In genomic region chr11:6489257-6489656, GRCm38 (mm10) we compare ENCODE assay signal across 14 mouse cellular contexts. TPM values are rescaled to one million over a fixed set of nuclear protein-coding genes. Genes with fewer than 3 reads are reported as not detected.
DNase-seq lines count a peak whose midpoint lies in the region; TF ChIP-seq lines count a peak whose summit lies in the region.
"Had no signal": no experiment of that assay in that cellular context is flagged by ENCODE, and none has a peak within 500 bp of the region (broad histone marks: within the 10 kb centered on the region; RNA-seq: fewer than 3 reads in every experiment).

No protein-coding gene starts in this region.

- H3K36me3 ChIP-seq in myocyte (ENCODE audit: control insufficient read depth, insufficient read depth): no peaks in the 10 kb centered on the region
- H3K36me3 ChIP-seq: midbrain, embryonic 15.5 days; neural tube, embryonic 12.5 days had no signal

- no peak overlapping the region for H3ac ChIP-seq in myocyte (ENCODE audit: control insufficient read depth, insufficient read length)

- H3K4me2 ChIP-seq in myocyte (ENCODE audit: low read depth): peak overlapping the region; percentile 43
- H3K4me2 ChIP-seq: midbrain, embryonic 15.5 days; neural tube, embryonic 12.5 days had no signal

- peak; percentile 29 for DNase-seq in adrenal gland, postnatal 14 days
- no peak for DNase-seq in adrenal gland, postnatal 4 days (ENCODE audit: low spot score in 2 of 2)
- peak; percentile 63 for DNase-seq in kidney, adult 9 months
- DNase-seq in kidney, postnatal 4 days: no peak
- peak; percentile 74 for DNase-seq in R1 (ENCODE audit: low read depth, low spot score)
- no peak for DNase-seq in frontal cortex, postnatal 10 days (ENCODE audit: low spot score in 2 of 2)
- no peak for DNase-seq in gastrocnemius, postnatal 36 days
- DNase-seq: adrenal gland, postnatal 10 days; B cell, adult 2 months; cerebellum, postnatal 36 days; heart, adult 18-20 months had no signal

- H3K79me2 ChIP-seq in myocyte (ENCODE audit: control insufficient read depth, insufficient read depth): no peaks in the 10 kb centered on the region

- H3K27me3 ChIP-seq in myocyte (ENCODE audit: control insufficient read depth, insufficient read depth, insufficient read length): no peaks in the 10 kb centered on the region
- H3K27me3 ChIP-seq: midbrain, embryonic 15.5 days; neural tube, embryonic 12.5 days had no signal

- intact Hi-C loops in gastrocnemius, postnatal 36 days (cut with DNase I): no loop called here

- no peak for TF ChIP-seq POLR2A in myocyte (IDR thresholded peaks at IDR 0.05; ENCODE audit: insufficient read length, low read depth)

- H3K4me3 ChIP-seq in myocyte: no peak overlapping the region
- H3K4me3 ChIP-seq: midbrain, embryonic 15.5 days; neural tube, embryonic 12.5 days had no signal

TF ChIP-seq in myocyte, 11 proteins besides CTCF, POLR2A, EP300 and RAD21:
- TF ChIP-seq SRF (IDR thresholded peaks at IDR 0.05; ENCODE audit: control insufficient read depth, insufficient read length, low read depth) (no peak), CEBPB (IDR thresholded peaks at IDR 0.05; ENCODE audit: insufficient read depth, poor library complexity, severe bottlenecking) (no peak), POLR2AphosphoS2 (IDR thresholded peaks at IDR 0.05; ENCODE audit: insufficient read length, low read depth) (no peak)

RNA-seq across cellular contexts. Expression of gene Purb, which starts 13.5 kb away (rescaled TPM):
- total RNA-seq in adrenal gland, postnatal 14 days (2021): 73.6 and 75.8 TPM in 2 replicates
- 10 to 100 TPM; 72.9 to 77.4 TPM for total RNA-seq in adrenal gland, postnatal 4 days (2021)
- polyA plus RNA-seq in myocyte (2012; fragmentation: generic; extraction: Trizol): 33.2 TPM
- total RNA-seq in gastrocnemius, postnatal 36 days (2021): 10 to 100 TPM; 19.7 to 20.7 TPM

RNA-seq across cellular contexts. Expression of gene Myo1g, which starts 31.5 kb away (rescaled TPM):
- total RNA-seq in adrenal gland, postnatal 14 days (2021): 4.0 and 11.8 TPM in 2 replicates
- 1 to 10 TPM; 3.1 to 4.8 TPM for total RNA-seq in adrenal gland, postnatal 4 days (2021)
- polyA plus RNA-seq in myocyte (2012; fragmentation: generic; extraction: Trizol): 0.04 TPM
- 1 to 10 TPM; 1.3 to 1.7 TPM for total RNA-seq in gastrocnemius, postnatal 36 days (2021)

RNA-seq across cellular contexts. Expression of gene H2afv, which starts 45.0 kb away (rescaled TPM):
- total RNA-seq in adrenal gland, postnatal 14 days (2021): 84.2 and 99.3 TPM in 2 replicates
- 100 to 1,000 TPM; 105 to 130 TPM for total RNA-seq in adrenal gland, postnatal 4 days (2021)
- polyA plus RNA-seq in myocyte (2012; fragmentation: generic; extraction: Trizol): 175 TPM
- total RNA-seq in gastrocnemius, postnatal 36 days (2021): 10 to 100 TPM; 36.4 to 49.2 TPM

RNA-seq across cellular contexts. Expression of gene Ccm2, which starts 57.4 kb away (rescaled TPM):
- total RNA-seq in adrenal gland, postnatal 14 days (2021): 37.6 and 47.5 TPM in 2 replicates
- total RNA-seq in adrenal gland, postnatal 4 days (2021): 10 to 100 TPM; 40.1 to 40.9 TPM
- 66.0 TPM for polyA plus RNA-seq in myocyte (2012; fragmentation: generic; extraction: Trizol)
- total RNA-seq in gastrocnemius, postnatal 36 days (2021): 10 to 100 TPM; 24.4 to 26.6 TPM

Comparison
In these comparisons a context has a peak if more than half of its experiments do, and no peak if none do; other contexts are left out.
1. DNase-seq: peak in adrenal gland, postnatal 14 days (single experiment), kidney, adult 9 months (single experiment) and R1 (single experiment); none in adrenal gland, postnatal 4 days (0 of 2), kidney, postnatal 4 days (0 of 2), frontal cortex, postnatal 10 days (0 of 2) and gastrocnemius, postnatal 36 days (0 of 2).